Mouse (Mus musculus): ENCODE measurements around the gene Pip4k2b. TPM values are rescaled to one million over a fixed set of nuclear protein-coding genes. Genes with fewer than 3 reads are reported as not detected.
A peak's percentile ranks its signal among the peaks of the same experiment; 100 is the strongest.

Pip4k2b gene
- polyA plus RNA-seq, 1 experiment from 2014 or later = 2.5 TPM

DNA sequence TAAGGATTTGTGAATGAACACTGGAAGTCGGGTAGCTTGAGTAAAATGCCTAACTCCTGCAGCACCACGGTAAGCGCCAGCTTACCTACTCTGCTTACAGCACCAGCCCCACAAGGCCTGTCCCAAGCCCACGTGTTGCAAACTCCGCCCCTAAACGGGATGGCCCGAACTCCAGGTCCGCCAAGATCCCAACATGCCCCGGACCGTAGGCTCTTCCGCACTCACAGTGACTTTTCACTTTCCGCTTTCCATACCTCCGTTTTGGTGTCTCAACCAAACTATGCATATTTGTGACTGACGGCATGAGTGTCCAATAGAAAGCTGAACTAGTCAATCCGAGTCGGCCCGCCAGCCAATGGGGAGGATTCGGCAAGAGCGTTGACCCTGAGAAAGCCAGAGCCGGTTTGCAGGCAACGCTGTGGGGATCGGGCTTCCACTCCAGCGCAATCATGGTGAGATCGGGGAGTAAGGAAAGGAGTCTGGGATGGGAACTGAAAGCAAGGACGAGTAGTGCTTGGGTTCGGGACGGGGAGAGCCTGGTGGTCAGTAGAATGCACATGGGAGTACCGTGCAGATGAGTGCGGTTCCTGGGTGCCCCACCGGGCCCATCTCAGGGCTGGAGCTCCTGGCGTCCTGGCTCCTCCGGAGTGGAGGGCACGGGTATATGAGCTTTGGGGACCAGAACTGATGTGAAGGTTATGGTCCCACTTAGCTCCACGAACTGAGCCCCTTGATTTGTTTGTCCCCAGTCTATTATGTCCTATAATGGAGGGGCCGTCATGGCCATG, 41.3 kb downstream of the Pip4k2b start, which contains the start of gene Psmb3:
TSS of gene Psmb3 (plus strand) at position 361 of the 788 bp plus-strand sequence.
- H3K4me2 ChIP-seq (replicated peaks; ENCODE audit: low read depth, low read length) = peak within 1 kb of the TSS; percentile 93
- H3K9ac ChIP-seq (replicated peaks; ENCODE audit: low read depth, low read length) = peak within 1 kb of the TSS; percentile 77
- peaks cover 12% of the 10 kb centered on the region for H3K36me3 ChIP-seq (ENCODE audit: control insufficient read depth, insufficient read depth, low read length)
- no peaks in the 10 kb centered on the region for H3K9me3 ChIP-seq (ENCODE audit: control insufficient read depth, low read depth, low read length)
- peak; percentile 90 for ATAC-seq (ENCODE audit: insufficient number of reproducible peaks, insufficient read depth, low FRiP score, low read depth)
- H3K27ac ChIP-seq (ENCODE audit: low read length) = peak within 1 kb of the TSS; percentile 70
- peaks cover 20% of the 10 kb centered on the region for H3K4me1 ChIP-seq (ENCODE audit: control insufficient read depth, insufficient read depth, low read length)
- H3K4me3 ChIP-seq (ENCODE audit: low read depth, low read length) = peak within 1 kb of the TSS; percentile 74
- no peaks in the 10 kb centered on the region for H3K27me3 ChIP-seq (ENCODE audit: control insufficient read depth, insufficient read depth, low read length)
- WGBS = under 1% methylated on average over 35 of the region's 35 CpGs

DNA sequence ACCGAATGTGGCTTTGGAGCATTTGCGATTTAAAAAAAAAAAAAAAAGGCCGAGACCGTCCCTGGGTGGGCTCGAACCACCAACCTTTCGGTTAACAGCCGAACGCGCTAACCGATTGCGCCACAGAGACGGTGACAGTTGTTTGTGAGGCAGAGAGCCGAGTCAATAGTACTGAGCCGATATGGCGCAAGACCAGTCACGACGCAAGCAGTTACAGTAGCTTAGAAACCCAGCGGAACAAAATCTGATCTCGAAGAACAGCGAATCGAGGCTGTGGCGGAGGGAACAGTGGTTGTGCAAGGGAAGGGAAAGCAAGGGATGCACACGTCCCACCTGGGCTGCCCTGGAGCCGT, 42.1 kb downstream of the Pip4k2b start:
- ATAC-seq (ENCODE audit: insufficient number of reproducible peaks, insufficient read depth, low FRiP score, low read depth) = no peak
- WGBS = 1% methylated on average over 24 of the region's 24 CpGs
- no peaks in the 10 kb centered on the region for H3K9me3 ChIP-seq (ENCODE audit: control insufficient read depth, low read depth, low read length)
- peak overlapping the region; percentile 34; the same call in 1 of the 2 replicates for H3K9ac ChIP-seq (replicated peaks; ENCODE audit: low read depth, low read length)
- H3K4me2 ChIP-seq (replicated peaks; ENCODE audit: low read depth, low read length) = peak overlapping the region; percentile 93
- H3K36me3 ChIP-seq (ENCODE audit: control insufficient read depth, insufficient read depth, low read length) = peaks cover 12% of the 10 kb centered on the region
- peaks cover 24% of the 10 kb centered on the region for H3K4me1 ChIP-seq (ENCODE audit: control insufficient read depth, insufficient read depth, low read length)
- peak overlapping the region; percentile 74 for H3K4me3 ChIP-seq (ENCODE audit: low read depth, low read length)
- peak overlapping the region; percentile 70 for H3K27ac ChIP-seq (ENCODE audit: low read length)
- no peaks in the 10 kb centered on the region for H3K27me3 ChIP-seq (ENCODE audit: control insufficient read depth, insufficient read depth, low read length)

DNA sequence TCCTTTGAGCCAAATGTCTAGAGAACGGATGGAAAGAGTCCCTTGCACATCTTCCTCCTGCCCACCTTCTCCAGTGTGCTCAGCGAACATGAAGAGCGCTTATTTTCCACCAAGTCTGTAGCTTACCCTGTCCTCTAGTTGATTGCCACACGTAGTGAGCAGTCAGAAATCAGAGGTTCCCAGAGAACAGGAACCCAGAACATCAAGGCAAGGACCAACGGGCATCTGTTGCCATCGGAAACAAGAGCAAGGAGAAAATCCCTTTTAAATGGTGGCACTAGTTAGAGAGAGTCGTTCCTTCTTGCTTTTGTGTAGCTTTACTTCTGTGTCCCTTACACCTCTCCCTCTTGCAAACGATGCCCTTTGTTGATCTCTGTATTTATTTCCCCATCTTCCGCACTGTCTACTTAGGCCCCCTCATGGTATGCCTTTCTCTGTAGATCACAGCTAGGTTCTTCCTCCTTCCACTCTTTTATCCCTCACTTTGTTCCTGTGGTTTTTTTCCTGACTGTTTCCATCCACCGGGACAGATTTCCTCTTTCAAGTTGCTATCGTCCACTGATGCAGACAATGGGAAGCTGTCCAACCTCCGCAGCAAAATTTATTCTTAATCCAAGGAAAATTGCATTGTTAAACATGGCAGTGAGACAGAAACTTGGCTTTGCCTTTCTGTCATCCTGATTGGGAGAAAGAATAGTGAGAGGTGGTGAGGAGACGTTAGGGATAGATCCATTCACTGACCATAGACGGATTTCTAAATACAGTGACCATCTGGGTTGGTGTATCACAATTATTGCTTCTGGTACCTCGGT, 42.7 kb downstream of the Pip4k2b start:
- H3K9me3 ChIP-seq (ENCODE audit: control insufficient read depth, low read depth, low read length) = no peaks in the 10 kb centered on the region
- 0 out of 2 replicates have a peak overlapping the region, but pooled peaks have one; percentile 34 for H3K9ac ChIP-seq (replicated peaks; ENCODE audit: low read depth, low read length)
- H3K27ac ChIP-seq (ENCODE audit: low read length) = peak overlapping the region; percentile 70; the same call in 1 of the 2 replicates

DNA sequence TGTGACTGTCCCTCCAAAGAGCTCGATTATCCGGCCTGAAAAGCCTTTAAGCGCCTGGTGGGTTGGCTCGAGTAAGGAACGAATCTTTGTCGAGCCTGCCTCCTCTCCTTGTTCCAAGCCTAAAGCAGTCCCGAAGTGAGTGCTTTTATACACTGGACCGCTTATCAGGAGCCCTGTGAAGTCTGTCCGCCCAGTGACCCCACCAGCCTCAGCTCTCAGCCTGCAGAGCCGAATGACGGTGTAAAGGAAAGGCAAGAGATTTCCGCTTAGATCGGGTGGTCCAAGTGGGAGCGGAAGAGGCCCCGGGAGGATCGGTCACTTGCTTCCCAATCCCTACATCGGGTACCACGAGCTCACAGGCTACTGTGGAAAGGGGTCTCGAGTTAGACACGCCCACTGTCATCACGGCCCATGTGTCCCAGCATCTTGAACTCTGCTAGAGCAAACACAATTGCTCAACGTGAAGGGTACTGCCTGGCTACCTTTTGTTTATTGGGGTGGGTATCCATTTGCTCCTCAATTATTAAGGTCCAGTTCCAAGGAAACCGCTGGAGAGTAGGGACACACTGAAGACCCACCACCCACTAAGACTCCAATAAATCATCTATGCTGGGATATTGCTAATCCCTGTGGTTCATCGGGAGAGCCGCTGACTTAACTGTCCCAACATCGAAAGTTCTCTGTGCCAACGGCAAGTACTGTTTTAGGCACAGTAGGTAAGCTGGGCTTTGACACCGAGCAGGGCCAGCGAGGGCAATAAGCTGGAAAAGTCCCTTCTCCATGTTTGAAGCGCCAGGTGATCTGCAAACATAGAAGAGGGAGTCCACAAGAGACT, 43.5 kb downstream of the Pip4k2b start:
- no peak for ATAC-seq (ENCODE audit: insufficient number of reproducible peaks, insufficient read depth, low FRiP score, low read depth)
- no peaks in the 10 kb centered on the region for H3K9me3 ChIP-seq (ENCODE audit: control insufficient read depth, low read depth, low read length)

More for the DNA sequence above, 42.7 kb downstream of the Pip4k2b start:
- 50% methylated on average over 15 of the region's 15 CpGs for WGBS
- Histone ChIP-seq H3K4me2 (replicated peaks; ENCODE audit: low read depth, low read length) (peak overlapping the region; percentile 93), H3K4me3 (ENCODE audit: low read depth, low read length) (peak overlapping the region; percentile 74), H3K27me3 (ENCODE audit: control insufficient read depth, insufficient read depth, low read length) (no peaks in the 10 kb centered on the region), H3K36me3 (ENCODE audit: control insufficient read depth, insufficient read depth, low read length) (peaks cover 9% of the 10 kb centered on the region), H3K4me1 (ENCODE audit: control insufficient read depth, insufficient read depth, low read length) (peaks cover 29% of the 10 kb centered on the region)
- no peak for ATAC-seq (ENCODE audit: insufficient number of reproducible peaks, insufficient read depth, low FRiP score, low read depth)

DNA sequence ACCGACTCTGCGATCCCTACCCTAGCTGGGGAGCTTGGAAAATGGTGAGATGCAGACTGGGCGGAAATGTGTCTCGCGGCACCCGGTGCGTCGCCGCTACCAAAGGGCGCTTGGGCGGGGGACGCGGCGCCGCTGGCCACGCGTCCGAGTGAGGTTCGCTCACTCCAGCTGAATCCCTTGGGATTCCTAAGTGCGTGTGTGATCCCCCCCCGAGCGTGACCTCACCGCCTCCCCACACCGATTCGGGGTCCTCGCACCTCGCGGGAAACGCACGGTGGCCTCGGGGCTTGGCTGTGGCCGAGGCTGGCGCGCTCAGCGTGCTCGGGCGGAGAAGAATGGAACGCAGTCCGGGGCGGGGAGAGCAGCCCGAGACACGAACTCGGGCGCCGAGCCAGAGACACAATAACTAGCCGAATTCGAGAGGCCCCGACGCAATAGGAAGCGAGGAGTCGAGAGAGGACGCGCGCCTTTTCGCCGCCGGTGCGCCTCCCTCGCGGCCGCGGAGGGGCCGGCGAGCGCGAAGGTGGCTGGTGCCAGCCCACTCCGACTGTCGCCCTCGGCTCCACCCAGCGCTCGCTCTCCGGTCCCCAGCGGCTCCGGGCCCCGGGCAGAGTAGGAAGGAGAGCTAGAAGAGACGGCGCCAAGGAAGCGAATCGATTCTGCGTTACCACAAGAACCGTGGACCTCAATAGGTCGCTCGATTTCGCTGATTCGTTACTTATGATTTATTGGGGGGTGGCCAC, 44.3 kb downstream of the Pip4k2b start, which contains the start of gene Pcgf2:
TSS of gene Pcgf2 (minus strand) at position 495 of the 743 bp plus-strand sequence.
- Histone ChIP-seq H3K9ac (replicated peaks; ENCODE audit: low read depth, low read length) (peak within 1 kb of the TSS; percentile 96), H3K9me3 (ENCODE audit: control insufficient read depth, low read depth, low read length) (no peaks in the 10 kb centered on the region), H3K27ac (ENCODE audit: low read length) (peak within 1 kb of the TSS; percentile 99), H3K4me1 (ENCODE audit: control insufficient read depth, insufficient read depth, low read length) (peaks cover 44% of the 10 kb centered on the region), H3K36me3 (ENCODE audit: control insufficient read depth, insufficient read depth, low read length) (no peaks in the 10 kb centered on the region), H3K4me3 (ENCODE audit: low read depth, low read length) (peak within 1 kb of the TSS; percentile 89), H3K27me3 (ENCODE audit: control insufficient read depth, insufficient read depth, low read length) (no peaks in the 10 kb centered on the region), H3K4me2 (replicated peaks; ENCODE audit: low read depth, low read length) (peak within 1 kb of the TSS; percentile 93)
- WGBS = under 1% methylated on average over 84 of the region's 85 CpGs
- ATAC-seq (ENCODE audit: insufficient number of reproducible peaks, insufficient read depth, low FRiP score, low read depth) = peak; percentile 5

More for the DNA sequence above, 43.5 kb downstream of the Pip4k2b start:
- peak overlapping the region; percentile 93 for H3K4me2 ChIP-seq (replicated peaks; ENCODE audit: low read depth, low read length)
- H3K4me1 ChIP-seq (ENCODE audit: control insufficient read depth, insufficient read depth, low read length) = peaks cover 36% of the 10 kb centered on the region
- peaks cover under 1% of the 10 kb centered on the region; the same call in 1 of the 2 replicates for H3K36me3 ChIP-seq (ENCODE audit: control insufficient read depth, insufficient read depth, low read length)
- peak overlapping the region; percentile 96 for H3K9ac ChIP-seq (replicated peaks; ENCODE audit: low read depth, low read length)
- H3K27ac ChIP-seq (ENCODE audit: low read length) = peak overlapping the region; percentile 99
- 12% methylated on average over 30 of the region's 30 CpGs for WGBS
- H3K27me3 ChIP-seq (ENCODE audit: control insufficient read depth, insufficient read depth, low read length) = no peaks in the 10 kb centered on the region
- peak overlapping the region; percentile 89 for H3K4me3 ChIP-seq (ENCODE audit: low read depth, low read length)

DNA sequence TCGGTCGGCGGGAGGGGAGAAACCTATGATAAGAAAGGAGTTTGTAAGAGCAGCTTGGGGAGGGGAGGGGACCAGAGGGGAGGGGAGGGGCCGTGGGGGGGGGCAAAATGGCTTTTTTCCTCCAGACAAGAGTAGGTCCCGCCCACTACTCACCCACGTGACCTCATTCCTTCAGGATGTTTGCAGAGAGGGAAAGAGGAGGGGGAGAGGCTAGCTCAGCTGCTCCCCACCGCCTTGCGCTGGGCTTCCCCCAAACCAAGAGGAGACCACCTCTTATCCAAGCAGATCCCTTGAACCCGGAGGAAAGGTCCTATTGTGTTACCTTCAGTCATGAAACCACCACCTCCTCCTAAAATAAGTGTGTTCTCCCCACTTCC, 44.9 kb downstream of the Pip4k2b start:
- Histone ChIP-seq H3K4me3 (ENCODE audit: low read depth, low read length) (peak overlapping the region; percentile 89), H3K27ac (ENCODE audit: low read length) (peak overlapping the region; percentile 99), H3K36me3 (ENCODE audit: control insufficient read depth, insufficient read depth, low read length) (no peaks in the 10 kb centered on the region), H3K4me2 (replicated peaks; ENCODE audit: low read depth, low read length) (peak overlapping the region; percentile 93), H3K27me3 (ENCODE audit: control insufficient read depth, insufficient read depth, low read length) (no peaks in the 10 kb centered on the region), H3K9me3 (ENCODE audit: control insufficient read depth, low read depth, low read length) (no peaks in the 10 kb centered on the region), H3K4me1 (ENCODE audit: control insufficient read depth, insufficient read depth, low read length) (peaks cover 49% of the 10 kb centered on the region), H3K9ac (replicated peaks; ENCODE audit: low read depth, low read length) (peak overlapping the region; percentile 96)
- peak; percentile 50 for ATAC-seq (ENCODE audit: insufficient number of reproducible peaks, insufficient read depth, low FRiP score, low read depth)
- WGBS = 0% methylated on average over 9 of the region's 9 CpGs

DNA sequence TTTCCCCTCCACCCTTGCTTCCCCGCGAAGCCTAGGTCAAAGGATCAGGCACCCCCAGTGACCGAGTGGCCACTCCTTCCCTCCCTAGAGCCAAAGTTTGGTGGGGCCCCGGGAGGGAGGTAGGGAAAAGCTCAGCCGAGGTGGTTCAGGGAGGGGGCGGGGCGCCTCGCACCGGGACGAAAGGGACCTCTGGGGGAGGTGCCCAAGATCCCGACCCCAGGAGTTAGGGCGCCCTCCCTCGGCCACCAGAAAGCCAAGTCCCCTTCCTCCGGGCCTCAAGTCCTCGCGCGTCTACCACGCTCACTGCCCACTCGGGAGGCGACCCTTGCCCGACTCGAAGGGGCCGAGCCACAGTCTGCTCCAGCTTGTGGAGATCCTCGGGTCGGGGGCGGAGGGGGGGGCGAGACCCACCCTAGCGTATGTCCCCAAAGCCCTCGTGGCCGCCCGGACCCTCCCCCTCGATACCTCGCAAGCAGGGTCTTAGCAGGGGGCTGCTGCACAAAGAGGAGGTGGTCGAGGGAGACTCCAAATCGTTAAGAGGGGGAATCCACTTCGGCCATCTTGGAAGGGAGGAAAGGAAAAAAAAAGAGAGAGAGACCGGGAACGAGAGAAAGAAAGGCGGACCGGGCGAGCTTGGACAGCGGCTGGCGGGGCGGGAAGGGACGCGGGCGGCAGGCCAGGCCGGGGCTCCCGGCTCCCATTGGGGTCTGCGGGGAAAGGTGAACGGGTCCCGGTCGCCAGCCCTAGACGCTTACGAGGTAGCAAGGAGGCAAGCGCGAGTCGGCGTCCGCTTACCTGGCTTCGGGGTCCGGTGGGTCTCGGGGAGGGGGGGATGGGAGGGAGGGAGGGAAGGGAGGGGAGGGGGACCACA, 45.5 kb downstream of the Pip4k2b start:
- Histone ChIP-seq H3K36me3 (ENCODE audit: control insufficient read depth, insufficient read depth, low read length) (no peaks in the 10 kb centered on the region), H3K27me3 (ENCODE audit: control insufficient read depth, insufficient read depth, low read length) (no peaks in the 10 kb centered on the region), H3K4me1 (ENCODE audit: control insufficient read depth, insufficient read depth, low read length) (peaks cover 49% of the 10 kb centered on the region), H3K9ac (replicated peaks; ENCODE audit: low read depth, low read length) (peak overlapping the region; percentile 96), H3K27ac (ENCODE audit: low read length) (peak overlapping the region; percentile 99), H3K4me3 (ENCODE audit: low read depth, low read length) (peak overlapping the region; percentile 89), H3K9me3 (ENCODE audit: control insufficient read depth, low read depth, low read length) (no peaks in the 10 kb centered on the region), H3K4me2 (replicated peaks; ENCODE audit: low read depth, low read length) (peak overlapping the region; percentile 93)
- no peak for ATAC-seq (ENCODE audit: insufficient number of reproducible peaks, insufficient read depth, low FRiP score, low read depth)
- WGBS = under 1% methylated on average over 63 of the region's 63 CpGs

All from stomach, embryonic 14.5 days (tissue).